Mouse (Mus musculus): ENCODE measurements around the gene Sh3rf1.

Sh3rf1 gene

GRCm38 (mm10) chr8:61223729-61224379 is at the start of gene Sh3rf1:
Sh3rf1 (plus strand) TSS chr8:61223872.
- DNase-seq: peak; percentile 92

- DNase-seq: no peak
Observed at GRCm38 (mm10) chr8:61173921-61174492, 49.7 kb upstream of the Sh3rf1 start.

- DNase-seq: no peak
Observed at GRCm38 (mm10) chr8:61175876-61176275, 47.8 kb upstream of the Sh3rf1 start.

GRCm38 (mm10) chr8:61177680-61178593 is 45.7 kb upstream of the Sh3rf1 start:
- DNase-seq: no peak

- DNase-seq: peak; percentile 20
Observed at GRCm38 (mm10) chr8:61178594-61179140, 45.0 kb upstream of the Sh3rf1 start.

- no peak for DNase-seq
Observed at GRCm38 (mm10) chr8:61181592-61181991, 42.1 kb upstream of the Sh3rf1 start.

- DNase-seq: no peak
Observed at GRCm38 (mm10) chr8:61182020-61182419, 41.7 kb upstream of the Sh3rf1 start.

- DNase-seq: no peak
Observed at GRCm38 (mm10) chr8:61185274-61186198, 38.1 kb upstream of the Sh3rf1 start.

- no peak for DNase-seq
Observed at GRCm38 (mm10) chr8:61194306-61194925, 29.3 kb upstream of the Sh3rf1 start.

- DNase-seq: no peak
Observed at GRCm38 (mm10) chr8:61200254-61200887, 23.3 kb upstream of the Sh3rf1 start.

GRCm38 (mm10) chr8:61203035-61203826 is 20.4 kb upstream of the Sh3rf1 start:
- no peak for DNase-seq

GRCm38 (mm10) chr8:61206876-61207275 is 16.8 kb upstream of the Sh3rf1 start:
- no peak for DNase-seq

- DNase-seq: no peak
Observed at GRCm38 (mm10) chr8:61207636-61208035, 16.0 kb upstream of the Sh3rf1 start.

- no peak for DNase-seq
Observed at GRCm38 (mm10) chr8:61208719-61209118, 15.0 kb upstream of the Sh3rf1 start.

- DNase-seq: no peak
Observed at GRCm38 (mm10) chr8:61210836-61211235, 12.8 kb upstream of the Sh3rf1 start.

- DNase-seq: no peak
Observed at GRCm38 (mm10) chr8:61215081-61215819, 8.4 kb upstream of the Sh3rf1 start.

- no peak for DNase-seq
Observed at GRCm38 (mm10) chr8:61217017-61217416, 6.7 kb upstream of the Sh3rf1 start.

- DNase-seq: no peak
Observed at GRCm38 (mm10) chr8:61217426-61217825, 6.2 kb upstream of the Sh3rf1 start.

GRCm38 (mm10) chr8:61218439-61218838 is 5.2 kb upstream of the Sh3rf1 start:
- DNase-seq: no peak

- no peak for DNase-seq
Observed at GRCm38 (mm10) chr8:61223283-61223682, 389 bp upstream of the Sh3rf1 start.

Data from retina, postnatal 1 day (tissue).